Mouse (Mus musculus): Measurements from ENCODE around the gene Mios. TPM values are rescaled to one million over a fixed set of nuclear protein-coding genes. Genes with fewer than 3 reads are reported as not detected.

The Mios gene
- polyA plus RNA-seq, 1 experiment from 2014 or later: 28.9 TPM

DNA sequence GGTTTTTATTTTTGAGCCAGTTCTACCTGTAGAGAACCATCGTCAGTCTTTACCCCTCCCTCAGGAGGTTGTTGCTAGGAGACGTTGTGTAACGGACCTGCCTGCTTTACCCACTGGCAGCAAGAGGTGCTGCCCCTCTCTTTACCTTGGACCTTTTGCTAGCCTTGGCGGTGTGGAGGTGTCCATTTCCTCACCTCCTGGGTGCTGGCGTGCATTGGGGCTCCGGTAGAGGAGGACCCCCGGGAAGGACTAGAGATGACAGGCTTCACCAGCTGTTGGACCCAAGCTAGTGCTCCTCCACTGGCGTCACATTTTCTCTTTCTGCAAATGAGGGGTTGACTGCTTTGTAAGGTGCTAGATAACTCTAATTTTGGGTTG is 50.6 kb downstream of the Mios start:
- Histone ChIP-seq H3K9me3 (ENCODE audit: control insufficient read depth, low read length) (no peaks in the 10 kb centered on the region), H3K4me1 (replicated peaks; ENCODE audit: control insufficient read depth, insufficient read depth, low read length) (peaks cover 8% of the 10 kb centered on the region), H3K4me2 (peak overlapping the region; percentile 94), H3K9ac (ENCODE audit: low read depth, low read length) (peak overlapping the region; percentile 83), H3K36me3 (ENCODE audit: control insufficient read depth, insufficient read depth, low read length) (no peaks in the 10 kb centered on the region), H3K27ac (ENCODE audit: low read depth, low read length) (no peak overlapping the region), H3K4me3 (ENCODE audit: low read depth, low read length) (peak overlapping the region; percentile 86), H3K27me3 (replicated peaks; ENCODE audit: control insufficient read depth, insufficient read depth, low read length) (no peaks in the 10 kb centered on the region)
- WGBS: 1% methylated on average over 8 of the region's 8 CpGs
- ATAC-seq (replicated peaks; ENCODE audit: low FRiP score) (no peak), DNase-seq (ENCODE audit: low spot score) (no peak)

DNA sequence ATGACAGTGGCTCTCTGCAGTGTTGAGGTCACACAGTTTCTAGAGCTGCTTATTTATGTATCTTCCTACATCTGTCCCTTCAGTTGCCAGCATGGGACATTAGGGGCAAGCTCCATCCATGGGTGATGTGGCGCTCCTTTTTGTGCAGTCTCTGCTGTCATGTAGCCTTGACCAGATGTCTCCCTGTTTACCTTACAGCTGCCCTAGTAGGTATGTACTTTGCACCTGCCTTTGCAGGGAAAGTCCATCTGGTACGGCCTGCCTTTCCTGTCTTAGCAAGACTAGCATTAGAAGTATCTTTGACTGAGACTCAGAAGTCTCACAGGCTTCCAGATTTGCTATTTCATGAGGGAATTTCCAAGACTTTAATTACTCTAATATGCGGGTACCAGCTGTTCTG is 62.0 kb downstream of the Mios start:
- Histone ChIP-seq H3K4me2 (no peak overlapping the region), H3K27me3 (replicated peaks; ENCODE audit: control insufficient read depth, insufficient read depth, low read length) (no peaks in the 10 kb centered on the region), H3K9me3 (ENCODE audit: control insufficient read depth, low read length) (no peaks in the 10 kb centered on the region), H3K4me3 (ENCODE audit: low read depth, low read length) (no peak overlapping the region), H3K4me1 (replicated peaks; ENCODE audit: control insufficient read depth, insufficient read depth, low read length) (no peaks in the 10 kb centered on the region), H3K36me3 (ENCODE audit: control insufficient read depth, insufficient read depth, low read length) (no peaks in the 10 kb centered on the region), H3K27ac (ENCODE audit: low read depth, low read length) (no peak overlapping the region), H3K9ac (ENCODE audit: low read depth, low read length) (no peak overlapping the region)
- WGBS: 74% methylated on average over 3 of the region's 3 CpGs
- DNase-seq (ENCODE audit: low spot score) (no peak), ATAC-seq (replicated peaks; ENCODE audit: low FRiP score) (no peak)

DNA sequence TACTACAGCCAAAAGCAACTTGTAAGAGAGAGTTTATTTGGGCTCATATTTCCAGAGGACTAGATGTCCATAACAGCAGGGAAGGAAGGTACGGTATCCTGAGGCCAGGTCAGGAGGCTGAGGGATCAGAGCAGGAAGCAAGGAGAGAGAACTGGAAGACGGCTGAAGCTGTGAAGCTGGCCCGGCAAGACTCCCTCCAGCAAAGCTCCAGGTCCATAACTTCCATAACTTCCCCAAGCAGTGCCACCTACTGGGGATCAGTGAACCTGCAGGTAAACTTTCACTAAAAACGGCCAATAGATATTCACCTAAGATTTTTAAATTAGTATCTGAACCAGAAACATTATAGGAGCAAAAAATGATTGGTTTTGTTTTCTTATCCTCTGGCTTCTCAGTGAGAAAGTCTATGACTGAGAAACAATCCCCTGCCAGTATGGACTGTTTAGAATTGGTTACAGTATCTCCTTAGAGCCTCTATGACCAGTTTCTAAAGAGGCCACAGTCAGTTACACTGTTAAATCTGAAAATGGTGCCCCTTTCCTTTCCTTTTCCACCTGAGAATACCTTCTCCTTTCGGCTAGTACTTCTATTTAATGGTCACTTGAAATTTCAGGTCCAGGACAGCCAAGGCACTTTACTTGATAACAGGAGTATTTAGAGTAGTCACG is 65.5 kb downstream of the Mios start:
- ATAC-seq (replicated peaks; ENCODE audit: low FRiP score): 0 out of 2 replicates have a peak, but pooled peaks have one; percentile 48
- Histone ChIP-seq H3K27ac (ENCODE audit: low read depth, low read length) (no peak overlapping the region), H3K4me1 (replicated peaks; ENCODE audit: control insufficient read depth, insufficient read depth, low read length) (0 out of 2 replicates have a peak, but pooled peaks cover 2% of the 10 kb centered on the region), H3K27me3 (replicated peaks; ENCODE audit: control insufficient read depth, insufficient read depth, low read length) (no peaks in the 10 kb centered on the region), H3K9me3 (ENCODE audit: control insufficient read depth, low read length) (no peaks in the 10 kb centered on the region), H3K36me3 (ENCODE audit: control insufficient read depth, insufficient read depth, low read length) (0 out of 2 replicates have a peak, but pooled peaks cover 3% of the 10 kb centered on the region), H3K4me3 (ENCODE audit: low read depth, low read length) (no peak overlapping the region), H3K9ac (ENCODE audit: low read depth, low read length) (no peak overlapping the region), H3K4me2 (no peak overlapping the region)
- DNase-seq (ENCODE audit: low spot score): peak; percentile 40
- 35% methylated on average over 6 of the region's 6 CpGs for WGBS

GRCm38 (mm10) chr6:8275098-8275497 is 66.1 kb downstream of the Mios start:
- no peak for DNase-seq (ENCODE audit: low spot score)
- no peaks in the 10 kb centered on the region for H3K9me3 ChIP-seq (ENCODE audit: control insufficient read depth, low read length)
- H3K27ac ChIP-seq (ENCODE audit: low read depth, low read length): no peak overlapping the region
- 0 out of 2 replicates have a peak, but pooled peaks cover 2% of the 10 kb centered on the region for H3K4me1 ChIP-seq (replicated peaks; ENCODE audit: control insufficient read depth, insufficient read depth, low read length)
- 10% methylated on average over 1 of the region's 1 CpGs for WGBS
- H3K4me2 ChIP-seq: no peak overlapping the region
- ATAC-seq (replicated peaks; ENCODE audit: low FRiP score): no peak
- H3K36me3 ChIP-seq (ENCODE audit: control insufficient read depth, insufficient read depth, low read length): 0 out of 2 replicates have a peak, but pooled peaks cover 3% of the 10 kb centered on the region
- H3K27me3 ChIP-seq (replicated peaks; ENCODE audit: control insufficient read depth, insufficient read depth, low read length): no peaks in the 10 kb centered on the region
- no peak overlapping the region for H3K9ac ChIP-seq (ENCODE audit: low read depth, low read length)
- H3K4me3 ChIP-seq (ENCODE audit: low read depth, low read length): no peak overlapping the region

- Histone ChIP-seq H3K27me3 (replicated peaks; ENCODE audit: control insufficient read depth, insufficient read depth, low read length) (no peaks in the 10 kb centered on the region), H3K9me3 (ENCODE audit: control insufficient read depth, low read length) (no peaks in the 10 kb centered on the region), H3K9ac (ENCODE audit: low read depth, low read length) (no peak overlapping the region), H3K4me1 (replicated peaks; ENCODE audit: control insufficient read depth, insufficient read depth, low read length) (0 out of 2 replicates have a peak, but pooled peaks cover 2% of the 10 kb centered on the region), H3K4me3 (ENCODE audit: low read depth, low read length) (no peak overlapping the region), H3K4me2 (no peak overlapping the region), H3K27ac (ENCODE audit: low read depth, low read length) (no peak overlapping the region), H3K36me3 (ENCODE audit: control insufficient read depth, insufficient read depth, low read length) (0 out of 2 replicates have a peak, but pooled peaks cover 3% of the 10 kb centered on the region)
- no peak for DNase-seq (ENCODE audit: low spot score)
- no peak for ATAC-seq (replicated peaks; ENCODE audit: low FRiP score)
- 41% methylated on average over 4 of the region's 4 CpGs for WGBS
Measured at GRCm38 (mm10) chr6:8276431-8276830, 67.4 kb downstream of the Mios start.

GRCm38 (mm10) chr6:8278426-8279002 is 69.5 kb downstream of the Mios start:
- 0 out of 2 replicates have a peak, but pooled peaks cover 3% of the 10 kb centered on the region for H3K36me3 ChIP-seq (ENCODE audit: control insufficient read depth, insufficient read depth, low read length)
- H3K4me3 ChIP-seq (ENCODE audit: low read depth, low read length): no peak overlapping the region
- H3K9me3 ChIP-seq (ENCODE audit: control insufficient read depth, low read length): no peaks in the 10 kb centered on the region
- 0 out of 2 replicates have a peak, but pooled peaks cover 2% of the 10 kb centered on the region for H3K4me1 ChIP-seq (replicated peaks; ENCODE audit: control insufficient read depth, insufficient read depth, low read length)
- H3K27me3 ChIP-seq (replicated peaks; ENCODE audit: control insufficient read depth, insufficient read depth, low read length): no peaks in the 10 kb centered on the region
- H3K9ac ChIP-seq (ENCODE audit: low read depth, low read length): no peak overlapping the region
- H3K27ac ChIP-seq (ENCODE audit: low read depth, low read length): no peak overlapping the region
- H3K4me2 ChIP-seq: no peak overlapping the region
- 72% methylated on average over 5 of the region's 5 CpGs for WGBS
- DNase-seq (ENCODE audit: low spot score) (no peak), ATAC-seq (replicated peaks; ENCODE audit: low FRiP score) (no peak)

DNA sequence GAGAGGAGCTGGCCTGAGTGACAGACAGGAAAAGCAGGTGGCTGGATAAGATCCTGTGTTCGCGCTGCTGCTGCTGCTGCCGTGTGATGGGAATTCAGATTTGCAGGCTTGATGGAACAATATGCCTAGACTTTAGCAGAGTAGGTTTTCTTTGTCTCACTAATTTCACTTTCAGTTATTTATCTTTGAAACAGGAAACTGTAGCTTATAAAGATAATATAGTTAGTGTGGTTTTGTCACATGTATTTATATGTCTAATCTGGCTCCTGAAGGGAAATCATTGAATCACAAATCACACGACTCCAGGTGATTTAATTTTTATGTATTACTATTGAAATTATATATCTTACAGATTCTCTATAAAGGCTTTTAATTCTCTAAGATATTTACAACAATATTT is 74.2 kb downstream of the Mios start:
- Histone ChIP-seq H3K4me3 (ENCODE audit: low read depth, low read length) (no peak overlapping the region), H3K27ac (ENCODE audit: low read depth, low read length) (no peak overlapping the region), H3K4me2 (no peak overlapping the region), H3K27me3 (replicated peaks; ENCODE audit: control insufficient read depth, insufficient read depth, low read length) (no peaks in the 10 kb centered on the region), H3K4me1 (replicated peaks; ENCODE audit: control insufficient read depth, insufficient read depth, low read length) (no peaks in the 10 kb centered on the region), H3K36me3 (ENCODE audit: control insufficient read depth, insufficient read depth, low read length) (0 out of 2 replicates have a peak, but pooled peaks cover 3% of the 10 kb centered on the region), H3K9ac (ENCODE audit: low read depth, low read length) (no peak overlapping the region), H3K9me3 (ENCODE audit: control insufficient read depth, low read length) (no peaks in the 10 kb centered on the region)
- 79% methylated on average over 4 of the region's 4 CpGs for WGBS
- ATAC-seq (replicated peaks; ENCODE audit: low FRiP score): no peak
- no peak for DNase-seq (ENCODE audit: low spot score)

DNA sequence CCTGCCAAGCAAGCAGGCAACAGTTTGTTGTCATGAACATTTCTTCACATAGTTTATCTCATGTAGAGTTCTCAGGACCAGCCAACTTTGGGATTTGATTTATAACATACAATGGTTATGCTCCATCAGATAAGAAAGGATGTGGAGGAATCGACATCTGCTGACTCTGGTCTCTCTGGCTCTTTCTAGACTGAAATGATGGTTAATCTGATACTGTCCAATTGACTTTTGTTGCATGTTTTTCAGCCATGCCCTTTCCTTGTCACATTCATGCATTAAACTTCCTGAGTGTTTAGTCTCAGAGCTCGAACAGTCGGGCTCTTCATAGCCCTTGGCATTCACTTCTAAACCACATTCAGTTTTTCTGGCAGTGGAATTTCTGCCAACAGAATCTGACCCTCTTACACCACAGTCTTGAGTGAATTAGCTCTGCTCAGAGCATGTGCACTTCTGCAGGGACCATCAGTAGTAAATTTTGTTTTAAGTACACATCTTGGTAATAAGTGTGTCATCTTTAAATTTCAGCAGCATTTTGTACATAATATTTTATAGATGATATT is 76.5 kb downstream of the Mios start:
- ATAC-seq (replicated peaks; ENCODE audit: low FRiP score) (no peak), DNase-seq (ENCODE audit: low spot score) (no peak)
- 77% methylated on average over 3 of the region's 3 CpGs for WGBS
- Histone ChIP-seq H3K36me3 (ENCODE audit: control insufficient read depth, insufficient read depth, low read length) (no peaks in the 10 kb centered on the region), H3K9ac (ENCODE audit: low read depth, low read length) (no peak overlapping the region), H3K27me3 (replicated peaks; ENCODE audit: control insufficient read depth, insufficient read depth, low read length) (no peaks in the 10 kb centered on the region), H3K9me3 (ENCODE audit: control insufficient read depth, low read length) (no peaks in the 10 kb centered on the region), H3K27ac (ENCODE audit: low read depth, low read length) (no peak overlapping the region), H3K4me3 (ENCODE audit: low read depth, low read length) (no peak overlapping the region), H3K4me2 (no peak overlapping the region), H3K4me1 (replicated peaks; ENCODE audit: control insufficient read depth, insufficient read depth, low read length) (no peaks in the 10 kb centered on the region)
